Mouse (Mus musculus): Measurements from ENCODE around the gene Ninj2. TPM values are rescaled to one million over a fixed set of nuclear protein-coding genes. Genes with fewer than 3 reads are reported as not detected.
"Not testable (repeated sequence)": the region's sequence is repeated elsewhere in the genome, so short reads cannot be mapped to it uniquely, and the experiment has no call there.

The Ninj2 gene
- polyA plus RNA-seq, 1 experiment from 2014 or later, result not detected

GRCm38 (mm10) chr6:120081516-120081915 lies 11.6 kb upstream of the Ninj2 start:
- no peak for ATAC-seq (ENCODE audit: low read depth)

GRCm38 (mm10) chr6:120082251-120082950 lies 10.7 kb upstream of the Ninj2 start:
- WGBS, result 92% methylated on average over 6 of the region's 6 CpGs
- H3K4me3 ChIP-seq, result no peak overlapping the region
- no peaks in the 10 kb centered on the region for H3K4me1 ChIP-seq (replicated peaks)
- no peaks in the 10 kb centered on the region for H3K36me3 ChIP-seq
- no peaks in the 10 kb centered on the region for H3K9me3 ChIP-seq
- no peak overlapping the region for H3K27ac ChIP-seq (replicated peaks)
- H3K27me3 ChIP-seq, result no peaks in the 10 kb centered on the region
- no peak overlapping the region for H3K9ac ChIP-seq
- ATAC-seq (ENCODE audit: low read depth), result no peak
- no peak overlapping the region for H3K4me2 ChIP-seq

More at GRCm38 (mm10) chr6:120081516-120081915, 11.6 kb upstream of the Ninj2 start:
- Histone ChIP-seq H3K4me1 (replicated peaks) (no peaks in the 10 kb centered on the region), H3K4me2 (no peak overlapping the region), H3K27me3 (no peaks in the 10 kb centered on the region), H3K4me3 (no peak overlapping the region), H3K27ac (replicated peaks) (no peak overlapping the region), H3K9me3 (no peaks in the 10 kb centered on the region), H3K9ac (no peak overlapping the region), H3K36me3 (no peaks in the 10 kb centered on the region)
- WGBS, result 84% methylated on average over 4 of the region's 4 CpGs

GRCm38 (mm10) chr6:120082951-120083411 lies 10.2 kb upstream of the Ninj2 start:
- no peaks in the 10 kb centered on the region for H3K9me3 ChIP-seq
- no peak for ATAC-seq (ENCODE audit: low read depth)
- no peaks in the 10 kb centered on the region for H3K36me3 ChIP-seq
- H3K9ac ChIP-seq, result no peak overlapping the region
- 90% methylated on average over 8 of the region's 8 CpGs for WGBS
- no peak overlapping the region for H3K4me2 ChIP-seq
- no peak overlapping the region for H3K4me3 ChIP-seq
- no peaks in the 10 kb centered on the region for H3K4me1 ChIP-seq (replicated peaks)
- no peaks in the 10 kb centered on the region for H3K27me3 ChIP-seq
- no peak overlapping the region for H3K27ac ChIP-seq (replicated peaks)

- Histone ChIP-seq H3K27ac (replicated peaks) (no peak overlapping the region), H3K4me3 (no peak overlapping the region), H3K27me3 (no peaks in the 10 kb centered on the region), H3K9ac (no peak overlapping the region), H3K9me3 (no peaks in the 10 kb centered on the region), H3K4me1 (replicated peaks) (no peaks in the 10 kb centered on the region), H3K36me3 (no peaks in the 10 kb centered on the region), H3K4me2 (no peak overlapping the region)
- 76% methylated on average over 6 of the region's 6 CpGs for WGBS
- no peak for ATAC-seq (ENCODE audit: low read depth)
Observed at GRCm38 (mm10) chr6:120083442-120083841, 9.7 kb upstream of the Ninj2 start.

- no peaks in the 10 kb centered on the region for H3K9me3 ChIP-seq
- H3K36me3 ChIP-seq, result no peaks in the 10 kb centered on the region
- H3K9ac ChIP-seq, result no peak overlapping the region
- 93% methylated on average over 2 of the region's 2 CpGs for WGBS
- no peaks in the 10 kb centered on the region for H3K4me1 ChIP-seq (replicated peaks)
- H3K4me2 ChIP-seq, result no peak overlapping the region
- H3K27me3 ChIP-seq, result no peaks in the 10 kb centered on the region
- H3K4me3 ChIP-seq, result no peak overlapping the region
- no peak for ATAC-seq (ENCODE audit: low read depth)
- no peak overlapping the region for H3K27ac ChIP-seq (replicated peaks)
Observed at GRCm38 (mm10) chr6:120084983-120085382, 8.2 kb upstream of the Ninj2 start.

GRCm38 (mm10) chr6:120085832-120086231 lies 7.3 kb upstream of the Ninj2 start:
- Histone ChIP-seq H3K27me3 (no peaks in the 10 kb centered on the region), H3K27ac (replicated peaks) (no peak overlapping the region)

GRCm38 (mm10) chr6:120087041-120087440 lies 6.1 kb upstream of the Ninj2 start:
- H3K27me3 ChIP-seq; H3K9me3 ChIP-seq; H3K4me3 ChIP-seq; H3K9ac ChIP-seq; ATAC-seq (ENCODE audit: low read depth); H3K36me3 ChIP-seq; H3K27ac ChIP-seq (replicated peaks); H3K4me2 ChIP-seq; H3K4me1 ChIP-seq (replicated peaks): not testable (repeated sequence)
- 87% methylated on average over 8 of the region's 8 CpGs for WGBS

More at GRCm38 (mm10) chr6:120085832-120086231, 7.3 kb upstream of the Ninj2 start:
- WGBS, result 77% methylated on average over 3 of the region's 3 CpGs
- Histone ChIP-seq H3K4me1 (replicated peaks) (no peaks in the 10 kb centered on the region), H3K9ac (no peak overlapping the region), H3K9me3 (no peaks in the 10 kb centered on the region), H3K4me3 (no peak overlapping the region), H3K36me3 (no peaks in the 10 kb centered on the region), H3K4me2 (no peak overlapping the region)
- ATAC-seq (ENCODE audit: low read depth), result no peak

- H3K36me3 ChIP-seq, result no peaks in the 10 kb centered on the region
- no peak overlapping the region for H3K27ac ChIP-seq (replicated peaks)
- H3K4me2 ChIP-seq, result no peak overlapping the region
- no peak overlapping the region for H3K9ac ChIP-seq
- no peak overlapping the region for H3K4me3 ChIP-seq
- ATAC-seq (ENCODE audit: low read depth), result no peak
- H3K9me3 ChIP-seq, result no peaks in the 10 kb centered on the region
- no peaks in the 10 kb centered on the region for H3K27me3 ChIP-seq
- 74% methylated on average over 15 of the region's 15 CpGs for WGBS
- H3K4me1 ChIP-seq (replicated peaks), result no peaks in the 10 kb centered on the region
Observed at GRCm38 (mm10) chr6:120090712-120091248, 2.4 kb upstream of the Ninj2 start.

- Histone ChIP-seq H3K4me3 (no peak overlapping the region), H3K4me1 (replicated peaks) (no peaks in the 10 kb centered on the region), H3K4me2 (no peak overlapping the region), H3K27ac (replicated peaks) (no peak overlapping the region), H3K9me3 (no peaks in the 10 kb centered on the region), H3K36me3 (no peaks in the 10 kb centered on the region), H3K9ac (no peak overlapping the region), H3K27me3 (no peaks in the 10 kb centered on the region)
- ATAC-seq (ENCODE audit: low read depth), result no peak
- WGBS, result 60% methylated on average over 4 of the region's 4 CpGs
Observed at GRCm38 (mm10) chr6:120091956-120092355, 1.2 kb upstream of the Ninj2 start.

GRCm38 (mm10) chr6:120094091-120094776 lies 1.1 kb downstream of the Ninj2 start:
- Histone ChIP-seq H3K27ac (replicated peaks) (no peak overlapping the region), H3K4me2 (no peak overlapping the region), H3K4me3 (no peak overlapping the region), H3K4me1 (replicated peaks) (no peaks in the 10 kb centered on the region), H3K9ac (no peak overlapping the region), H3K36me3 (no peaks in the 10 kb centered on the region), H3K27me3 (no peaks in the 10 kb centered on the region), H3K9me3 (no peaks in the 10 kb centered on the region)
- no peak for ATAC-seq (ENCODE audit: low read depth)
- WGBS, result 86% methylated on average over 9 of the region's 9 CpGs

- 80% methylated on average over 5 of the region's 5 CpGs for WGBS
Observed at GRCm38 (mm10) chr6:120095096-120095495, 1.9 kb downstream of the Ninj2 start.

GRCm38 (mm10) chr6:120095501-120095900 lies 2.4 kb downstream of the Ninj2 start:
- ATAC-seq (ENCODE audit: low read depth), result no peak
- no peaks in the 10 kb centered on the region for H3K36me3 ChIP-seq
- no peak overlapping the region for H3K9ac ChIP-seq
- no peak overlapping the region for H3K4me3 ChIP-seq
- no peak overlapping the region for H3K27ac ChIP-seq (replicated peaks)
- H3K27me3 ChIP-seq, result no peaks in the 10 kb centered on the region
- WGBS, result 95% methylated on average over 1 of the region's 1 CpGs
- no peaks in the 10 kb centered on the region for H3K9me3 ChIP-seq
- H3K4me1 ChIP-seq (replicated peaks), result no peaks in the 10 kb centered on the region
- H3K4me2 ChIP-seq, result no peak overlapping the region

More at GRCm38 (mm10) chr6:120095096-120095495, 1.9 kb downstream of the Ninj2 start:
- no peaks in the 10 kb centered on the region for H3K4me1 ChIP-seq (replicated peaks)
- H3K9me3 ChIP-seq, result no peaks in the 10 kb centered on the region
- no peak for ATAC-seq (ENCODE audit: low read depth)
- no peaks in the 10 kb centered on the region for H3K36me3 ChIP-seq
- H3K4me2 ChIP-seq, result no peak overlapping the region
- no peak overlapping the region for H3K4me3 ChIP-seq
- H3K9ac ChIP-seq, result no peak overlapping the region
- no peak overlapping the region for H3K27ac ChIP-seq (replicated peaks)
- no peaks in the 10 kb centered on the region for H3K27me3 ChIP-seq
